Mouse (Mus musculus): ENCODE measurements around the gene Bglap3. TPM values are rescaled to one million over a fixed set of nuclear protein-coding genes. Genes with fewer than 3 reads are reported as not detected.

Gene Bglap3
- polyA plus RNA-seq, 1 experiment from 2014 or later: 0.44 TPM

- no peak for DNase-seq (ENCODE audit: low spot score)
- Histone ChIP-seq H3K27me3 (ENCODE audit: insufficient read depth, poor library complexity, severe bottlenecking) (no peaks in the 10 kb centered on the region), H3K9me3 (no peaks in the 10 kb centered on the region), H3K4me1 (peaks cover 26% of the 10 kb centered on the region), H3K36me3 (peaks cover 34% of the 10 kb centered on the region), H3K4me3 (no peak overlapping the region), H3K27ac (no peak overlapping the region)
- WGBS: 77% methylated on average over 3 of the region's 3 CpGs
Measured at GRCm38 (mm10) chr3:88339006-88339405, 33.5 kb downstream of the Bglap3 start.

GRCm38 (mm10) chr3:88338316-88338715 lies 34.2 kb downstream of the Bglap3 start:
- DNase-seq (ENCODE audit: low spot score): peak; percentile 77
- peaks cover 28% of the 10 kb centered on the region for H3K36me3 ChIP-seq
- H3K9me3 ChIP-seq: no peaks in the 10 kb centered on the region
- peaks cover 31% of the 10 kb centered on the region for H3K4me1 ChIP-seq
- H3K27ac ChIP-seq: no peak overlapping the region; the same call in 1 of the 2 replicates
- WGBS: 68% methylated on average over 7 of the region's 7 CpGs
- H3K27me3 ChIP-seq (ENCODE audit: insufficient read depth, poor library complexity, severe bottlenecking): 0 out of 2 replicates have a peak, but pooled peaks cover under 1% of the 10 kb centered on the region
- H3K4me3 ChIP-seq: peak overlapping the region; percentile 75; the same call in 1 of the 2 replicates

GRCm38 (mm10) chr3:88337367-88338020 lies 35.0 kb downstream of the Bglap3 start:
- H3K27me3 ChIP-seq (ENCODE audit: insufficient read depth, poor library complexity, severe bottlenecking): peaks cover 7% of the 10 kb centered on the region
- peaks cover 19% of the 10 kb centered on the region for H3K36me3 ChIP-seq
- peaks cover 36% of the 10 kb centered on the region for H3K4me1 ChIP-seq
- no peaks in the 10 kb centered on the region for H3K9me3 ChIP-seq
- H3K4me3 ChIP-seq: peak overlapping the region; percentile 75
- DNase-seq (ENCODE audit: low spot score): peak; percentile 84
- peak overlapping the region; percentile 98 for H3K27ac ChIP-seq
- WGBS: 63% methylated on average over 11 of the region's 11 CpGs

GRCm38 (mm10) chr3:88336058-88337013 lies 36.2 kb downstream of the Bglap3 start, which contains the start of the genes Tmem79 and Smg5:
Tmem79 (minus strand) TSS chr3:88336148.
Smg5 (plus strand) TSS chr3:88336260.
- H3K27ac ChIP-seq: peak within 1 kb of the TSS; percentile 98
- whole genome bisulfite sequencing: 2% methylated on average over 66 of the region's 66 CpGs

GRCm38 (mm10) chr3:88335436-88336053 lies 37.0 kb downstream of the Bglap3 start:
- no peak for DNase-seq (ENCODE audit: low spot score)
- H3K27me3 ChIP-seq (ENCODE audit: insufficient read depth, poor library complexity, severe bottlenecking): peaks cover 10% of the 10 kb centered on the region
- peaks cover 5% of the 10 kb centered on the region; the same call in 1 of the 2 replicates for H3K36me3 ChIP-seq
- no peaks in the 10 kb centered on the region for H3K9me3 ChIP-seq
- H3K27ac ChIP-seq: peak overlapping the region; percentile 98
- H3K4me3 ChIP-seq: peak overlapping the region; percentile 75
- WGBS: 2% methylated on average over 27 of the region's 27 CpGs
- peaks cover 36% of the 10 kb centered on the region for H3K4me1 ChIP-seq

More at GRCm38 (mm10) chr3:88336058-88337013, 36.2 kb downstream of the Bglap3 start, which contains the start of the genes Tmem79 and Smg5:
- peak; percentile 99 for DNase-seq (ENCODE audit: low spot score)
- H3K4me1 ChIP-seq: peaks cover 36% of the 10 kb centered on the region
- no peaks in the 10 kb centered on the region for H3K9me3 ChIP-seq
- H3K36me3 ChIP-seq: peaks cover 8% of the 10 kb centered on the region; the same call in 1 of the 2 replicates
- H3K27me3 ChIP-seq (ENCODE audit: insufficient read depth, poor library complexity, severe bottlenecking): peaks cover 10% of the 10 kb centered on the region
- peak within 1 kb of the TSS; percentile 75 for H3K4me3 ChIP-seq

- H3K27ac ChIP-seq: peak overlapping the region; percentile 98
Measured at GRCm38 (mm10) chr3:88334902-88335435, 37.6 kb downstream of the Bglap3 start.

GRCm38 (mm10) chr3:88334029-88334658 lies 38.4 kb downstream of the Bglap3 start:
- WGBS: 47% methylated on average over 12 of the region's 12 CpGs
- no peak for DNase-seq (ENCODE audit: low spot score)
- Histone ChIP-seq H3K9me3 (no peaks in the 10 kb centered on the region), H3K27me3 (ENCODE audit: insufficient read depth, poor library complexity, severe bottlenecking) (peaks cover 10% of the 10 kb centered on the region), H3K4me1 (peaks cover 37% of the 10 kb centered on the region), H3K4me3 (peak overlapping the region; percentile 8; the same call in 1 of the 2 replicates), H3K36me3 (peaks cover 16% of the 10 kb centered on the region), H3K27ac (peak overlapping the region; percentile 56; the same call in 1 of the 2 replicates)

More at GRCm38 (mm10) chr3:88334902-88335435, 37.6 kb downstream of the Bglap3 start:
- no peak for DNase-seq (ENCODE audit: low spot score)
- H3K4me3 ChIP-seq: peak overlapping the region; percentile 75
- peaks cover 8% of the 10 kb centered on the region; the same call in 1 of the 2 replicates for H3K36me3 ChIP-seq
- H3K27me3 ChIP-seq (ENCODE audit: insufficient read depth, poor library complexity, severe bottlenecking): peaks cover 10% of the 10 kb centered on the region
- H3K4me1 ChIP-seq: peaks cover 36% of the 10 kb centered on the region
- no peaks in the 10 kb centered on the region for H3K9me3 ChIP-seq
- 36% methylated on average over 3 of the region's 3 CpGs for WGBS

- Histone ChIP-seq H3K4me1 (peaks cover 25% of the 10 kb centered on the region), H3K36me3 (peaks cover 37% of the 10 kb centered on the region), H3K27ac (no peak overlapping the region), H3K9me3 (no peaks in the 10 kb centered on the region), H3K4me3 (no peak overlapping the region), H3K27me3 (ENCODE audit: insufficient read depth, poor library complexity, severe bottlenecking) (peaks cover 10% of the 10 kb centered on the region)
- 28% methylated on average over 2 of the region's 2 CpGs for WGBS
- no peak for DNase-seq (ENCODE audit: low spot score)
Measured at GRCm38 (mm10) chr3:88331282-88331681, 41.3 kb downstream of the Bglap3 start.

- DNase-seq (ENCODE audit: low spot score): no peak
- Histone ChIP-seq H3K4me3 (no peak overlapping the region), H3K4me1 (peaks cover 22% of the 10 kb centered on the region), H3K9me3 (no peaks in the 10 kb centered on the region), H3K36me3 (peaks cover 38% of the 10 kb centered on the region), H3K27me3 (ENCODE audit: insufficient read depth, poor library complexity, severe bottlenecking) (peaks cover 10% of the 10 kb centered on the region), H3K27ac (no peak overlapping the region)
- 78% methylated on average over 5 of the region's 5 CpGs for WGBS
Measured at GRCm38 (mm10) chr3:88328956-88329355, 43.6 kb downstream of the Bglap3 start.

- H3K36me3 ChIP-seq: peaks cover 71% of the 10 kb centered on the region
- H3K27ac ChIP-seq: peak within 1 kb of the TSS; percentile 81
- no peaks in the 10 kb centered on the region for H3K27me3 ChIP-seq (ENCODE audit: insufficient read depth, poor library complexity, severe bottlenecking)
- no peaks in the 10 kb centered on the region for H3K9me3 ChIP-seq
- peak within 1 kb of the TSS; percentile 74 for H3K4me3 ChIP-seq
- H3K4me1 ChIP-seq: peaks cover 13% of the 10 kb centered on the region
- under 1% methylated on average over 10 of the region's 10 CpGs for WGBS
- peak; percentile 86 for DNase-seq (ENCODE audit: low spot score)
Measured at GRCm38 (mm10) chr3:88324951-88325405, 47.6 kb downstream of the Bglap3 start, which contains the start of gene Glmp. Glmp (plus strand) TSS chr3:88325023.
